Mouse (Mus musculus): ENCODE measurements around the gene Slit3.

GRCm38 (mm10) chr11:35667428-35667827 lies 546.4 kb downstream of the Slit3 start:
- TF ChIP-seq CTCF (IDR thresholded peaks at IDR 0.05; ENCODE audit: low read depth): peak; percentile 78
- no peak for TF ChIP-seq EP300 (IDR thresholded peaks at IDR 0.05; ENCODE audit: low read depth)

Data from liver, embryonic 14.5 days (tissue).